Mouse (Mus musculus) frontal cortex, postnatal 14 days (tissue): ENCODE data around the gene Lsm14b.
A peak's percentile ranks its signal among the peaks of the same experiment; 100 is the strongest.

ENCODE experiments used
- DNase-seq, 2 experiments: peaks; one replicate each; pipeline ENCODE4 v3.0.0; 2022; ENCODE audit warnings: low spot score in 2 of 2

Gene Lsm14b

DNA sequence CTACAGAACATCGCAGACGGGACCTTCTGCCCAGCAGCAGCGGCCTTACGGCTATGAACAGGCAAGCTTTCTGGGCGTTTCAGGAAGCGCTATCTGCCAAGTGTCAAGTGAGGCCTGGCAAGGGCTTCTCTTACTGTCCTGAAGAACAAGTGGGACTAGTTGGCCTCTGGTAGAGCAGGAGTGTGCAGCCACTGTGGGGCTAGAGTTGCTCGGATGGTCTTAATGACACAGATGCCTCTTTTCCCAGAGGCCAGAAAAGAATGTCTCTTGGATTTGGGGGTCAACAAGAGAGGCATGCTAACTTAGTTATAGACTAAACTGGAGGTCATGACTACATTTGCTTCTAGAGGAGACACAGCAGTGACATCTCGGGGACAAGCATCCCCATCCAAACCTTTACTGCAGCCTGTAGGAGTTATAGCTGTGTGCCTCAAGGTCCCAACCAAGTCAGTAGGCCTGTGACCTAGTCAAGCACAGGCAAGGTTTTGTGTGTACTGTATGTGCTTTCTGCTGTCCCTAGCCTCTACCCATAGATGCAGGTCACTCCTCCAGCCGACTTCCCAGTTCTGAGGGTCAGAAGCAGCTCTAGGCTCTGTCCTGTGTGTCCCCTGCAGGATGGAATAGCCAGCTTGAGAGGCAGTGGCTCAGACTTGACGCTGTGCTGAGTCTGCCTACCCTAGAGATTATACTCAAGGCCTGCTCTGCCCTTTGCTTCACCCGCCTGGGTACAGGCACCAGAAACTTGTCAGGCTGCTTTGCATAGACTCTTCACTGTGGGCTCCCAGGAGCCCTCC lies 38.7 kb downstream of the Lsm14b start:
- no peak for DNase-seq

GRCm38 (mm10) chr2:180069770-180070480 lies 45.1 kb downstream of the Lsm14b start:
- no peak for DNase-seq

GRCm38 (mm10) chr2:180070481-180071453 lies 46.0 kb downstream of the Lsm14b start, which contains the start of gene Mtg2:
Gene Mtg2, plus strand, starts transcription at chr2:180070588.
- DNase-seq, result peak; percentile 91 to 96

DNA sequence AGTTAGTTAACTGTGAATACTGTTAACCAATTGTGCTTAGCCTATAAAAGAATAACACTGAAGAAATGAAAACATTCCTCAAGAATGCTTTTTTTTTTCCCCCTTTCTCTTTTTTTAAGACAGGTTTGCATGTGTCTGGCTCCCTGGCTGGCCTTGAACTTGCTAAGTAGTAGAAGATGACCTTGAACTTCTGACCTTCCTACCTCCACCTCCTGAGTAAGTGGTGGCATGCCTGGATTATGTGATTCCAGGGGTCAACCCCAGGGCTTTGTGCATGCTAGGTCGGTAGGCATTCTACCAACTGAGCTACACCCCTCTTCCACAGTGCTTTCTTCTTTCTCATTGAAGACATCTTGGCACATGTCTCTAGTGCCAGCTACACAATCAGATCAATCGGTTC lies 46.9 kb downstream of the Lsm14b start:
- DNase-seq, result no peak

DNA sequence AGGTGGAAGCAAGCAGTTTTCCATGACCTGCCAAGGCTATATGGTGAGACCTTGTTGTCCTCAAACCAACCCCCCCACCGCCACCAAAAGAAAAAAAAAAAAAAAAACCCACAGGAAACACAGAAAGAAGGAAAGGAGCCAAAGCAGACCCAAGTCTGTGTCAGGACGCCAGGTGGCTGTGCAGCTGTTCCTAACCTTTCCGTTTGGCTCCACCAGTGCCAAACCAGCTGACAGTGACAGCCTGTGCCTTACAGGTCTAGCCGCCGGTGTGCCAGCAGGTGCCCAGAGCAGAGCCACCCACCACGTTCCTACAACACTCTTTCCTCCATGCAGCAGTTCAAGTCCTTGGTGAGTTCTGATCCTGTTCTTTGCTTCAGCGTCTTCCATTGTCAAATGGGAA lies 48.1 kb downstream of the Lsm14b start:
- DNase-seq, result no peak

- no peak for DNase-seq
These were observed 52.8 kb downstream of the Lsm14b start for GRCm38 (mm10) chr2:180077622-180078021.

GRCm38 (mm10) chr2:180080680-180081079 lies 55.9 kb downstream of the Lsm14b start:
- DNase-seq, result no peak

- DNase-seq, result no peak
These were observed 58.3 kb downstream of the Lsm14b start for GRCm38 (mm10) chr2:180083063-180083462.

GRCm38 (mm10) chr2:180084565-180084964 lies 59.8 kb downstream of the Lsm14b start:
- DNase-seq, result no peak
